Mouse (Mus musculus) layer of hippocampus, postnatal 36 days (tissue): ENCODE results near the gene Nfia. TPM values are rescaled to one million over a fixed set of nuclear protein-coding genes. Genes with fewer than 3 reads are reported as not detected.

Experiments used
- DNase-seq, 2 experiments: peaks; one replicate each; pipeline ENCODE4 v3.0.0; 2022
- total RNA-seq, 2 experiments: library from RNA; stranded (reverse); gene quantifications; 2 replicates each; pipeline ENCODE4 v1.2.3; 2021

Gene Nfia
- total RNA-seq, 2 experiments from 2014 or later = 103 to 121 TPM

DNA sequence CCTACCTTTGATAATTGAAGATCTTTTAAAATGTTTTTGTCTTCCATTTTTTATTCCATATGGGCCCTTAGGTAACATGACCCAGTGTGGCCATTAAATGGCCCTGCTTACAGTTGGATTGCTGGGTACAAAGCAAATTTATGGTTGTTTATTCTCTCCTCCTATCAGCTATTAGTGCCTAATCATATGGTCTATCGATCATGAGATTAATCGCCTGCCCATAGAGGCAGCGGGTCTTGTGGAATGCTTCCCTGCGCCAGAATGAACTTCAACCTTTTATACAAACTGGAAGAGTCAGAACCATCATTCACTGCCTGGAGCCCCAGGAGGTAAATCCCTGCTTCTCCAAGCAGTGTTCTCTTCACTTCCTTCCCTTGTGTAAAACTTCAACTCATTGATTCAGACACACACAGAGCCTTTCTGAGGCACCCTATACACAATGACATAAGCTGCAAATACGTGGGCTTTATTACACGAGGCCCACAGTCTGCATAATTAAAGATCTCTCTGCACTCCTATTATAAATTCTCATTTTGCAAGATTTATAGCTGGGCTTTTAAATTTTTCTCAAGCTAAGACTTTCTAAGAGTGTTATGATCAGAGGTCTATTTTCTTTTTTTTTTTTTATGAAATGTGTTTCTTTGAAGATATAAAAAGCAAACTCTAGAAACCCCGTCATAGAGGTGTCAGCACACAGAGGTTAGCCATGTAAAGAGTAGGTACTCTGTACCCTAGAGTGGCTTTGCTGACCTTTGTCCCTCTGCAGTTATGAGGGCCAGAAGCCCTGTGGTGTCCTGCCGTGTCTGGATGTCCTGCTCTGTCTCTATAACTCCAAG lies 67.9 kb downstream of the Nfia start:
- no peak for DNase-seq

DNA sequence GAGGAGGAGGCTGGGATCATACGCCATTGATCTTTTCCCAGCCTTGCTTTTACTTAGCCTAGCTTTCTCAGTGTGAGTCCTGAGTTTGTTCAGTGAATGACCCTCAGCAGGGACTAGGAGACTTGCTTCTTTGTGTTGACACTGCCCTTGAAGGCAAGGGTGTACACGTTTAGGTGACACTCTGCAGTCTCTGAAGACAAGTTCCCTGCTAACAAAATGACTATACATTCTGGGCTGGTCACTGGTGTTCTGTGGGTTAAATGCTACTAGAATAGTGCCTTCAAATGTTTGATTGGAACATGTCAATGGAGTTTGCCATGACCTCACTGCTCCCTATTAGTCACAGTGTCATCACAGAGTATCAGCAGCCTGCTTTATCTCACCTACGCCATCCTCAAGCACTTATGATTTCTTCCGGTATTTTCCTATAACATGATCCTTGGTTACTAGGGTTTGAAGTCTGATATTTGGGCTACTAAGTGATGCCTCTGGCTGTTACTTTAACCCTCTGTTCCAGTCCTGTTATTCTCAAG lies 68.6 kb downstream of the Nfia start:
- DNase-seq = no peak

DNA sequence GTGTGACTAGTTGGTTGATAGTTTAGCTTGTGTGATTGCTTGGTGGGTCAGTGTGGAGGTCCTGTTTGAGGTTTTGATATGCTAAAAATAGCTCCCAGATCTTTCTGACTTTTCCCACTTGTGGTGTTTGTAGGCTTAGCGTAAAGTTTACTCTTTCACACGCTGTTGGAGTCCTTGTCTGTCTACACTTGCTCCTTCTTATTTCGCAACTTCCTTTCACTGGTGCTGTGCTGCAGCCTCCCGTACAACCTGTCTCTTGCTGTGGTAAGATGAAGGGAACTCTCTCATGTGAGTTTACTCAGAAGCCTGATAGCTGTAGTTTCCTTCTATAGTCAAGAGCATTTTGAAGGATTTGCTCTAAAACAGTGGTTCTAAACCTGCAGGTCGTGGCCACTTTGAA lies 69.2 kb downstream of the Nfia start:
- no peak for DNase-seq

DNA sequence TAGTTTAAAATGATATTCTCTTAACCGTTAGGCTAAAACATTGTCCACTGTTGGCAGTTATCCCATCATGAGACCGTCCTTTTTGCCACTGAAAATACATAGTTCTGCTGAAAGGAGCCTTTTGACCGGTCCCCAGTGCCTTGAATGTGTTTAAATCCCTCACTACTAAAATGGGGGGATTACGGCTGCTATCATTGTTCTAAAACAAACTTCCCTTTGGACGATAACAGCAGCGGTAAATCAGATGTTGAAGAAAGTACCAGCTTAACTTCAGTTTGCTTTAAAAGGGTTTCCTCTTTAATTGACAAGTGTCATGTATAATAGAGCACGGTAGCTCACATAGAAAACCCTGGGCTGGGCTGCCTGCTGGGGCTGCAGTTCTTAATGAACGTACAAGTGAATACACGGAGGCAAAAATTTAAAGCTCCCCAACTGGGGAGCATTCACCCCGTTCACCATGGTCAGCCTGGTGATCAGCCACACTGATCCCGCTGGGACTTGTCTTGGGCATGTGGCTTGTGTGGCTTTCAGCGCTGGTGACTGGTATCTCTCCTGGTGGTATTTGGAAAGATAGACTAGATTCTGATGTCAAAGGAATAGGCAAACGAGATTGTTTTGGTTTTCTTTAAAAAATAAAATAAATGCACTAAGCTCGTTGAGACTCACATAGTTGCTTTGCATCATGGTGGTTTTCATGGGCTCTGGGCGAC lies 71.6 kb downstream of the Nfia start:
- DNase-seq = no peak

DNA sequence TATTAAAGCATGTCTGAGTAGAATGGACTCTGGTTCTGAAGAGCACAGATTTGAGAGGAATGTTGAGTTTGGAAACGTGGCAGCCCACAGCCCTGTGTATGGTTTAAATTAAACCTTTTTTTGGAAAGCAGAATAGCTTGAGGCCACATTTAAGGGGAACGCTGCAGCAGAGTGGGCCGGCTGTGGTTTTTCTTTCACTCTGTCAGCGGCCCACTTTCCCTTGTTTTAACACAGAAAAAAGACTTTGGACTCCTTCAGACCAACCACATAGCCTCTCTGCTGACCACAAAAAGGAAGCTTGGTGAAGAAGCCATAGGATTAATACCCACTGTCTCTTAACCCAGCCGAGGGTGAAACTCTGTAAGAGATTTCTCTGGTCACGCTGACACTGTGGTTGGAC lies 72.4 kb downstream of the Nfia start:
- DNase-seq = no peak

DNA sequence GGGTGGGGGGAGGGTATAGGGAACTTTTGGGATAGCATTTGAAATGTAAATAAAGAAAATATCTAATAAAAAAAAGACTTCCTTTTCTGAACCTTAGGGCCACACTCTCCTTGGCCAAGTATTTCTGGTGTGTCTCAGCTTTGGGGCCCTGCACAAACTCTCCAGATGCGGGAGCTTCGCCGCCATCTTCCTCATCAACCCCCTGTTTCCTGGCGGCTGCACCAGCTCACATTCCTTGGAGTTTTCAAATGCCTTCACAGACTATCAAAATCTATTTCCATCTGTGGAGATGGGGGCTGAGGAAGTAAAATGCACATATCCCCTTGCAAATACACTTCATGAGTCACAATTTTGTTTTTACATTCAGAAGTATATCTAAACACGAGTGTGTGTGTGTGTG lies 75.1 kb downstream of the Nfia start:
- DNase-seq = no peak

DNA sequence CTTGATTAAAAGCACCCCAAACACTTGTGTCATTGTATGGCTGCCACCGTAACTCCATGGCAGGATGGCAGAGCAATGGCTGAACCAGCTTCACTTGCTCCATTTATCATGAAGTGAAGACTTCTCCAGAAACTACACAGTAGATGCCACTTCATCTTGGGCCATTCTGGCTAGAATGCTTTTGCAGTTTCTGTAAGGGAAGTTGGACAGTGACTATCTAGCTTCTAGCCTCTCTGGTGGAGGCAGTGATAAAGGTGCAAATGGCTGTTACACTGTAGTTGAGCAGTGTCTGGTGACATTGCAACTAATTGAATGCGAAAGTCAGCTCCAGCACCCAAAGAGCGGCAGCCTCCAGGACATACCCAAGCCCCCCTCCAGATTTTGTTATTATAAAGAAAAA lies 78.5 kb downstream of the Nfia start:
- DNase-seq = no peak

DNA sequence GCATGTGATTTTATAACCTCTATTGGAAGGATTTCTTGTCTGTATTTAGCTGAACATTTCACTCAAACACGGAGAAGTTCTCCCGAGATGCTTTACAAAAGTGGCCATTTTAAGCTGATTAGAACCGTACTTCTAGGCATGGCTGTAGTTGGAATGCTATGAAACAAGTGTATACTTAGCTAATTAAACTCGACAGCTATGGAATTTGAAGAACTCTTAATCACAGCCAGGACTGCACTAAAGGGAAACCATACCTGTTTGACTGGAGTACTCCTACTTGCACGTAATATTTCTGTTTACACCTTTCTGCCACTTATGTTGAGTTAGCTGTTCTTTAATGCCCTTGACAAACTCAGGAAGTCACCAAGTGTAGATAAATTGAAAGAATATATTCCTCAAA lies 79.2 kb downstream of the Nfia start:
- DNase-seq = no peak

DNA sequence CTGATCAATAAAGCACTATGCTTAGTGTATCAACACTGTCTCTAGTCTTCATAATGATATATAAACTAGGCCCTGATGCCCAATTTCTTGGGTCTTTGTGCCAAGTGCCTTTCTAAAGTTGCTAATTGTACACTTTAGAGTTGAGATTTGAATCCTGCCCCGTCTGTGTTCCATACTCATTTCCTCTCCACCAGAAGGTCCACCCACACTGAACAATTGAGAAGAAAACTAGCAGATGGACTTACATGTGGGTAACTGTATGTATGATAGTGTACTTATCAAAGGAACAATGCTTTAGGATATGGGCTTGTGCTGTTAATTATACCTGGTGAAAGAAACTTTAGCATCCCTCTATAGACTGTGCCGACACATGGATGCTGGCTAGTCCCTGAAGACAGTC lies 80.1 kb downstream of the Nfia start:
- peak in 1 of 2 experiments; percentile 34 for DNase-seq

DNA sequence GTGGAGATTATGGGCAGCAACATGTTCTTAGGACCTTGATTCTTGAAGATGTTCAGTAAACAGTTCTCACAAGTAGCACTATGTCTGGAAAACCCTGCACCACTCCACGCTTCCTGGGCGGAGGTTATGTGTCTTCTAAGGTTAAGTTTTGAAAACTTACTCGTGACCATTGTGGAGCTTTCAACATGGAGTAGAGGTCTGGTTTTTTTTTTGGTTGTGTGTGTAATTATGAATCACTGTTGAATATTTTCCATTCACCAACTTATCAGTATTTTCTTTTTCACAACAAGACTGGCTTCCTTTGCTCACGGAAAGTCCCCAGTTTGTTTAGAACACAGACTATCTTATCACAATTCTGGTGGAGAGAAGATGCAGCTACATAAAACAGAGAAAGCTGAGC lies 82.2 kb downstream of the Nfia start:
- DNase-seq = no peak

DNA sequence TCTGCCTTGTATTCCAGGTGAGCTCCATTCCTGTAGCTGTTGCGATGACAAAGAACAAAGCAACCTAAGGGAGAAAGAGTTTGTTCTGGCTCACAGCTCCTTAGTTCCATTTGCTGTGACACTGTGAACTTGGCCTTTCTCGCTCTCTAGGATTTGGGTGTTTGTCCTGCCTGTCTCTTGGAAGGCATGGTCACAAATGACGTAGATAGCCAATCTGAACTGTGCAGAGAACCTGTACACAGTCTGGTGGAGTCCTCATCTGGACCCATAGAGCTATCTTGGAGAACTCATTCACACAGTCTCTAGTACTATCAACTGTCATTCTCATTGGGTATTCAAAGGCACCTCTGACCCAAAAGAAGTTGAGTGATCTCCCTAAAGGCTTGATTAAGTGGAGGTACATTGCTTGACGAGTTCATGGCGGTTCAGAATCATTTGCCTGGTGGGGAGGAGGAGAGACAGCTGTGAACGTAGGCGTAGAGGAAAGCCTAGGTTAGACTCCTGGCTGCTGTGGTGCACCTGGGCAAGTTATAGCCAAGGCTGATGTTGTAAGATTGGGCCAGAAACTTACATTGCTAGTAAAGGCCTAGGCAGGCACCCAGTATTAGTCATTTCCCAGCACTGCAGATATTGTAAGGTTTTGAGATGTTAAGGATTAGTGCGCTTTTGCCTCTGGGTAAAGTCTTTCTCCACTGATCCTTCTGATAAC lies 83.3 kb downstream of the Nfia start:
- no peak for DNase-seq

DNA sequence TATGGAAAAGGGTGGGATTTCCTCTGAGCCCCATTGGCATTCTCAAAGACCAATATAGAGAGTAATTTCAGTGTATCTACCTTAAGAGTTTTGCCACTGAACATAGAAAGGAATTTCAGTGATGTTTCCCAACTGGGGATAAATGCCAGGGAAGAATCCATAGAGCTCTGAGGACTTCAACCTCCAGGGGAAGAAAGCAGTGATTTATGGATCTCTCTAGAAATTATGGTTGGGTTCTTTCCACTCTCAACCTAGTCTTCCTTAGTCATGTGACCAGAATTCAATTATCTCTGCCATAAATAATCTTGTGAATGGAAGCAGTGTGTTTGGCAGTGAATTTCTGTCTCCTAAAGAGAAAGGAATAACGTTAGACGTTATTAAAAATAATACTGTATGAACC lies 85.0 kb downstream of the Nfia start:
- no peak for DNase-seq

DNA sequence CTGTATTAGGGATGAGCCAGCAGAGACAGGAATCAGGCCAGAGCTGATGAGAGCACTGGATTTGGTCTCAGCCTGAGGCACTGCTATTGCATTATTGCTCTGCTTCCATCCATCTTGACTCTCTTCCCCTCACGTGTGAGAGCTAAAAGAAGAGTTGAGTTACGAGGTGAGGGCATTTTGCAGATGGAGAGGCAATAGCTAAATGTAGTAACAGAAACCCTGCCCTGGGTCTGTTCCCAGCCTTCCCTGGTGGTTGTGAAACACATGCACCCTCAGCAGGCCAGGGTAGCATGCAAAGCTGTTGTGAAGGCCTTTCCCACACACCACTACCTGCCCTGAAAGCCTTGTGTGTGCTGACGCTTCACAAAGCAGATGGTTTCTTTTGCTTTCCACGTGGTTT lies 86.9 kb downstream of the Nfia start:
- DNase-seq = no peak

DNA sequence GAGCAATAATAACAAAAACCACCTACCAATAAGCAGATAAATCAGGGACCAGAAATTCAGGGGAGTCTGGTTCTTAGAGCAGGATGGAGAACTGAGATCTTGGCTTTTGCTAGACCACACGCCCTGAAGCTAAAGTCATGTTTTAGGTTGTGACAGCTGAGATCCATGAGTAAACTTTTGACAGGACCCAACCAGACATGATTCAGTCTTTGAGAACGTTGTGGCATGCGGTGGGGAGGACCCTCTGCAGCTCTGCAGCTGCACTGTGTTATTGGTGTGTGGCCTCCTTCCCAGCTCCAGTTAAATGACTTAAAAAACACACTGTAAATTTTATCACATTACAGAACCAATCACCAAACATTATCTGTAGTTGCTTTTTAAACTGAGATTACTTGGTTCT lies 87.8 kb downstream of the Nfia start:
- no peak for DNase-seq

DNA sequence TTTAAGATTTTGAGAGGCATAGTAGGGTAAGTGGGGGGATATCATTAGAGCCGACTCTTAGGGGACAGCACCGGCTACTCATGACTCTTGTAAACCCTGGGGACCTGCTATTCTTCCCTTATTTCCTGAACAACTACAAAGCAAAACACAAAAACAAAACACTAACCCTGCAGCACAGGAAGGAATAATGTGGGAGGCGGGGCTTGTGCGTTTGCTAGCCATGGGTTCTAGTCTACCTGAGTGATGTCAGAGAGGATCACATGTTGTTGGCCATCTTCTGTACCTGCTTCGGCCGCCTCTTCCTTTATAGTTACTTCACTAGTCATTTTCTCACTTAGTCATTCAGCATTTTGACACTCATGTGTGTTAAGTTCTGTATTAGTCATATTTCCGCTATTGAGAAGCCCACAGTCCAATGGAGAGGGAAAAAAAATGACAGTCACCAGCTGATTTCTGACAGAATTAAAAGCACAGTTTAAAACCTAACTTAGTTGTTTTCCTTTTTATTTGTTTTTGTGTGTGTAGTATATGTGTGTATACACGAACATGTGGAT lies 88.3 kb downstream of the Nfia start:
- no peak for DNase-seq

DNA sequence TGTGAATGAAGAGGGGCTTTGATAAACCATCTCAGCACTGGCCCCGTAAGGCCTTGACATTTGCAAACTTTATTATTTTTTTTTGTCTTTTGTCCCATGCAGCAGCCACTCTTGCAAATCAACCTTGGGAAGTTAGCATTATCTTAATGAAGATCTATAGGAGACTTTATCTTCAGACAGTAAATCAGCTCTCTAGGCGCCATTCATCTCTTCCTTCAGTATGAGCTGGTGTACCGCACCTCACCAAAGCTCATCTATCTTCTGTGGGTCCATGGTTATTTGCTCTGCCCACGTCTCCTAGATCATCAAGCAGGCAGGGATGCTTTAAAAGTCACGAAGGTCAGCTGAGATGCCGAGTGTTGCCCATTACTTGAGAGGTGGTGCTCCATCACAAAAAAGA lies 89.8 kb downstream of the Nfia start:
- DNase-seq = no peak

DNA sequence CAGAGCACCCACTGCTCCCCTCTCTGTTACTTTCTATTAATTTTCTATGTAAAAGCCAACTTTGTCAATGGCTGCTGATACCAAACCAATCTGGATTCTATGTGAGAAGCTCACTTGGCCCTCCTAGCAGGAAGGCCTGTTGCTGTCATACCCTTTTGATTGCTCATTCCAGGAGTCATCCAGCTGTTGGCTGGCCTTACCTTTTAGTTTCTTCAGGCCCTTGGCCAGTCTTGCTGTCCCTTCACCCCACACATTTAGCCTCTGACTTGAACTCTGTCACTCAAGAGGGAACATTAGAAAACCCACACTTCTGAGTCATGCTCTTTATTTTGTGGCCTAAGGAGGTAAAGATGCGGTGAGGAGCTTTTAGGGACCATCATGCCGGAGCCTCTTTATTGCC lies 91.7 kb downstream of the Nfia start:
- no peak for DNase-seq

DNA sequence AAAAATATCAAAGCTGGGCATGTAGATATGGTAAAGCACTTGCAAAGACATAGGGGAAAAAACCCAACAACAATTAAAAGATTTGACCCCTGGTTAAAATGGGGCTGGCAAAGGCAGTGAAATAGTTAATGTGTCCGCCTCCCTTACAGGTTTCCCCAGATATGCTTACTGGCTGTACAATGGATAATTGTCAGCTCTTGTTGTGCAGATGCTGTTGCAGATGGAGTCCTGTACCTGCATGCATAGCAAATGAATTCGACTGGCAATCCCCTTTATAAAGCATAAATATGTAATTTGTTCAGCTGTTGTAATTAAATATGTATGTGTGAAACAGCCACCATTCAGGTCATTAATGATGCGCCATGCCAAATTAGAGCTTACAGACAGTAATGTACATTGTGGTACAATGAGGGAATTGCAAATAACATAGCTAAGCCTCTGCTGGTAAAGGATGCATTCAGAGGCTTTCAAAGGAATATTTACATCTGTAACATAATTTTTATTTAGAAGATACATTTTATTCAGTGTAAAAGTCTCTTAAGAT lies 92.9 kb downstream of the Nfia start:
- no peak for DNase-seq

DNA sequence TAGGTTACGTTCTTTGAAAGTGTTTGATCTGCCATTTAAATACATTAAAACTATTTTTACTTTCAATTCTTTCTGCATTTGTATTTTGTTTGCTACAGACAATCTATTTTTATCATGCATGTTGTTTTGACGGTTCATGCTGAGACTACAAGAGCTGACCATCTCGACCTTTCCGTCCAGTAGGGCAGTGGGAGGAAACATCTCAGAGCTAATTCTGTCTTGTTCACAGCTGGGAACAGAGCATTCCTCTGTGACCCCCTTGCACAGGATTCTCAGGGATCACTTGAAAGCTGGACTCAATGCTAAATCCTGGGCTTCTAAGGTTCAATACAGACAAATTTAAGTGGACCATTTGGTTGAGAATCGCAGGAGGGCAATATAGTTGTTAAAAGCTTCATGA lies 93.9 kb downstream of the Nfia start:
- DNase-seq = no peak

DNA sequence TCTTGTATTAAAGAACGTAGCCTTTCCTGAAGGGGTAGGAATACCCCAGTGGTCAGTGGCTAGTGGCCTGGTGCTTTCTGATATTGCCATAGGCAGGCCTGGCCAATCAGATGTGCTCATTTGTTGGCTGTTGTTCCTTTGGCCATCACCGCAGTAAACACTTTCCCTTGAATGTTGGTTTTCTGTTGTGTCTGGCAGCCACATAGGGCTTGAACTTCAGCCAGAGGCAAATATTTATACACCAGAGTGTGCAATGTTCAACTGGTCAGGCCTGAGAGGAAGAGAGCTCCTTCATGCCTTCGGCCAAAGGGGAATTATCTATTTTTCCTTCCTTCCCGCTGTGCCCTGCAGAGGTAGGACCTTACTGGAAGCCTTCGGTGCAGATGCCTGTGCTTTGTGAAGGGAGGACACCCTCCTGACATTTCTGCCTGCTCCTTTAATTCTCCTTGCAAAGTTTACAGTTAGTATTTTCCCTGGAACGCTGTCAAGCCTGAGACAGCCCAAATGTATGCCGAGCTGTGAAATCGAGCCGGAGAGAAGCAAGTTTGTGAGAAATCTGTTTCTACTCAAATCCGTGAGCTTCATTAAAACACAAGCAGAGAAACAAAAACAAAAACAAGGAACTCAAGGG lies 95.9 kb downstream of the Nfia start:
- peak in 1 of 2 experiments; percentile 29 for DNase-seq

DNA sequence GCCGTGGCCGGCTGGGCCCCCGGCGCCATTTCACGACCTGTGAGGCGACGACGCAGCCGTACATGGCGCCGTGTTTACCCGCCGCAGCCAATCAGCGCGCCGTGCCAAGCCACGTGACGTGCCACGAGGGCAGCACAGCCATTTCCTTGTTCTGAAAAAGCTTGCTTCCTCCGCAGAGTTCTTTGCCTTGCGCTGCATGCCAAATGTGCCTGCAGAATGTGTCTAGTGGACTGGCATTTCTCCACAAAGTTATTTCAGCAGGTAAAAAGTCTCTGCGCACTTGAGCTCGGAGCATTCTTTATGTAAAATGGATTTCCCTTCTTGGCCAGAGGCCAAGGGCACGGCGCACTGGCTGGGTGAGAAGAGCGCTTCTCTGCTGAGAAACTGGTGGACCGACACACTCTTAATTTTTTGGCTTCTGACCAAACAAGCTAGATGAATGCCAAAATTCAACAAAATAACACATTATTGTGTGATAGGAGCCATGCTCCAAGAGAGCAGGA lies 96.5 kb downstream of the Nfia start:
- DNase-seq = peak; percentile 95 to 96

DNA sequence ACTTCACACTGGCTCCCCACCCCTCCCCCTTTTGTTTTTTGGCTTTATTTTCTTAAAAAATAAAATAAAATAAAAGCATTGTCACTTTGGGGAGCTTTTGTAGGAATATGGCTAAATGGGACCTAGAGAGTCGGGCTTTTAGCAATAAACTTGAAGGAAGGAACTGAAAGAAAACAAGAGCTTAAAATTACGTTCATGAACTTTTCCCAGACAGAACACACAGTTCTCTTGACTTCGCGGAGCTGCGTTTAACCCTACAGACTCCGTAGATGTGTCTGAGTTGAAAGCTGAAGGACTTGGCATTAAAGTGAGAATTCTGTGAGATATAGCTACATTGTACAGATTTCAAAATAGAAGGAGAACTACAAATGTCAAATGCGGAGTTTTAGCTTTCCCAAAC lies 96.9 kb downstream of the Nfia start:
- no peak for DNase-seq
